Mouse (Mus musculus) midbrain, postnatal 0 days (tissue): ENCODE measurements at regions not wholly inside any gene's neighbourhood (a gene's known extent, or its start where the extent isn't known, plus 50 kb on each side); places are given as distances from the start of the nearest gene placed in this dataset.

Experiments used
- ATAC-seq: fragments of 200-750 bp; cut with Nextera tagmentation; 2 replicates; pipeline ENCODE4 v1.8.0; 2017; ENCODE audit warnings: moderate number of reproducible peaks, mild to moderate bottlenecking, moderate TSS enrichment, moderate library complexity; ENCODE audit not compliant: low FRiP score
- DNase-seq: peaks from one replicate; pipeline ENCODE4 v3.0.0-alpha.2; 2015; ENCODE audit warnings: low spot score
- H3K27ac ChIP-seq: fragments of 300-500 bp; sonication (generic); 2 replicates; pipeline ENCODE4 v1.5.1; 2014; ENCODE audit warnings: low read depth, mild to moderate bottlenecking, low read length, mixed read lengths
- H3K27me3 ChIP-seq: fragments of 300-500 bp; sonication (generic); 2 replicates; pipeline ENCODE4 v1.6.1; 2014; ENCODE audit warnings: low read length, control low read depth, mixed read lengths; ENCODE audit not compliant: insufficient read depth
- H3K36me3 ChIP-seq: fragments of 300-500 bp; sonication (generic); 2 replicates; pipeline ENCODE4 v1.6.1; 2014; ENCODE audit warnings: low read length, control low read depth, mixed read lengths; ENCODE audit not compliant: insufficient read depth
- H3K4me1 ChIP-seq: fragments of 300-500 bp; sonication (generic); 2 replicates; pipeline ENCODE4 v1.6.1; 2014; ENCODE audit warnings: mild to moderate bottlenecking, control low read depth, antibody characterized with exemption, low read length, mixed read lengths; ENCODE audit not compliant: insufficient read depth
- H3K4me2 ChIP-seq: fragments of 300-500 bp; sonication (generic); 2 replicates; pipeline ENCODE4 v1.6.1; 2014; ENCODE audit warnings: low read depth, mild to moderate bottlenecking, low read length, mixed read lengths; ENCODE audit not compliant: poor library complexity, severe bottlenecking
- H3K4me3 ChIP-seq: fragments of 300-500 bp; sonication (generic); 2 replicates; pipeline ENCODE4 v1.5.1; 2014; ENCODE audit warnings: low read depth, mild to moderate bottlenecking, low read length, moderate library complexity
- H3K9ac ChIP-seq: fragments of 300-500 bp; sonication (generic); replicated peaks from 2 replicates; pipeline ENCODE4 v1.6.1; 2014; ENCODE audit warnings: mild to moderate bottlenecking, low read length, moderate library complexity, mixed read lengths; ENCODE audit not compliant: poor library complexity, severe bottlenecking
- H3K9me3 ChIP-seq: fragments of 300-500 bp; sonication (generic); 2 replicates; pipeline ENCODE4 v1.6.1; 2016; ENCODE audit warnings: low read length, control low read depth
- CTCF ChIP-seq: IDR thresholded peaks from 2 replicates; pipeline ENCODE4 v1.5.1; 2016; ENCODE audit warnings: antibody characterized with exemption, mild to moderate bottlenecking
- WGBS: fragments of 180-500 bp; shearing (Covaris S2); extraction: QIAGEN DNeasy Blood & Tissue Kit; methylation state at CpG from one replicate; pipeline ENCODE4 v1.1.7; 2014; 5-methylcytosine and 5-hydroxymethylcytosine counted together

DNA sequence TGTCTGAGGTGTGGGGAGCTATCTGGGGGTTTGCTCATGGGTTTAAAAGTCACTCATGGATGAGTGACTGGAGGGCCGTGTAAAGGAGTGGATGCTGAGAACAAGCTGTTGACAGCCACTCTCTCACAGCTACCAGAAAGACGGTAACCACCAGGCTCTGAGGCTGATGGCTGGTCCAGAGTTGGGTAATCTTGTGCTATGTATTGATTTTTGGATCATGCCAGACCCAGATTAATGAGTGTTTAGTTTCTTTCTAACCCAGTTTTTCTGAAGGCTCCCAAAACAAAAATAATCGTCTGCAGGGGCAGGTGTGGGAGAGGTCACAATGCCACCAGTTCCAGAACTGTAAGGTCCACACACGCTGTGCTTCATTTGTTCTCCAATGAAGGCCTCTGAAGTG, 144.9 kb downstream of the Gadd45g start:
- DNase-seq (no peak), ATAC-seq (no peak)
- Histone ChIP-seq H3K27ac (no peak overlapping the region), H3K9ac (no peak overlapping the region), H3K27me3 (no peaks in the 10 kb centered on the region), H3K36me3 (no peaks in the 10 kb centered on the region), H3K4me3 (no peak overlapping the region), H3K4me1 (no peaks in the 10 kb centered on the region), H3K9me3 (no peaks in the 10 kb centered on the region), H3K4me2 (no peak overlapping the region)
- TF ChIP-seq CTCF: no peak
- 90% methylated on average over 4 of the region's 4 CpGs for WGBS

- 91% methylated on average over 6 of the region's 6 CpGs for WGBS
- no peaks in the 10 kb centered on the region for H3K9me3 ChIP-seq
- H3K36me3 ChIP-seq: no peaks in the 10 kb centered on the region
- ATAC-seq (no peak), DNase-seq (no peak)
- H3K27ac ChIP-seq: no peak overlapping the region
- TF ChIP-seq CTCF: no peak
- H3K4me1 ChIP-seq: no peaks in the 10 kb centered on the region
- H3K4me3 ChIP-seq: no peak overlapping the region
- H3K4me2 ChIP-seq: no peak overlapping the region
- no peak overlapping the region for H3K9ac ChIP-seq
- no peaks in the 10 kb centered on the region for H3K27me3 ChIP-seq
These were observed 146.4 kb downstream of the Gadd45g start for GRCm38 (mm10) chr13:51992878-51993277.

- Histone ChIP-seq H3K9ac (no peak overlapping the region), H3K36me3 (no peaks in the 10 kb centered on the region), H3K4me2 (no peak overlapping the region), H3K9me3 (no peaks in the 10 kb centered on the region), H3K27ac (no peak overlapping the region), H3K4me3 (no peak overlapping the region), H3K27me3 (no peaks in the 10 kb centered on the region), H3K4me1 (no peaks in the 10 kb centered on the region)
- DNase-seq (no peak), ATAC-seq (no peak)
- 79% methylated on average over 4 of the region's 4 CpGs for WGBS
- TF ChIP-seq CTCF: no peak
These were observed 149.7 kb downstream of the Gadd45g start for GRCm38 (mm10) chr13:51996163-51996562.

DNA sequence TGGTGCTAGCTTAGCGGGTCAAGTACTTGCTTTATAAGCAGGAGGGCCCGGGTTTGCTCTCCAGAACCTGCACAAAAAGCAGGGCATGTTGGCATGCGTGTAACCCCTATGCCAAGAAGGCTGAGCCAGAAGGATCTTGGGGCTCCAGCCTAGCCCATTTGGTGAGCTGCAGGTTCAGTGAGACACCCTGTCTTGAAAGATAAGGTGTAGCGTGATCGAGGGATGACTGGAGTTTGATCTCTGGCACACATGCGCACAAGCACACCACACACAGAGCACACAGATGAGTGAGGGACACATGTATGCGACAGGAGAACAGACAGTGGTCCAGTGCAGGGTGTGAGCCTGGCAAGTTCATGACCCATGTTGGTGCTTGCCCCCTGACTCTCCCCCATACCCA, 152.1 kb downstream of the Gadd45g start:
- no peak for DNase-seq
- no peak overlapping the region for H3K4me3 ChIP-seq
- no peak for TF ChIP-seq CTCF
- no peaks in the 10 kb centered on the region for H3K4me1 ChIP-seq
- H3K4me2 ChIP-seq: no peak overlapping the region
- no peak overlapping the region for H3K27ac ChIP-seq
- no peaks in the 10 kb centered on the region for H3K27me3 ChIP-seq
- H3K9me3 ChIP-seq: no peaks in the 10 kb centered on the region
- 96% methylated on average over 7 of the region's 7 CpGs for WGBS
- no peak for ATAC-seq
- no peak overlapping the region for H3K9ac ChIP-seq
- H3K36me3 ChIP-seq: no peaks in the 10 kb centered on the region

DNA sequence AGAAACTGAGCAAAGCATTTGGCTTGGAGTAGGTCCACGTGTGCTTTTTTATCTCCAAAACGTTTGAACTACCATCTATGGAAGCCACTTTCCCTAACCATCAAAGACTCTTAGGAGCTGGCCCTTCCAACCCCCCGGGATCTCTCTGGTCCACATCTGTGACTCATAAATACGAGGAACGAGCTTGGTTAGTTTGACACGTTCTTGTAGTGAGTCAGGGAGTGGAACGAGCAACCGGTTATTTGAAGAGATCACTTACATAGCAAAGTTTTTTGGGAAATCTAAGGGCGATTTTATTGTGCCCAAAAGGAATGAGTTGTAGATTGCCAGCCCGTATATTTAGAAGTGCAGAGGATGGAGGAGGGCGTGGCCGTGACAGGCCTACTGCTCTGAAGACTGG, 155.3 kb downstream of the Gadd45g start:
- H3K4me2 ChIP-seq: no peak overlapping the region
- H3K9me3 ChIP-seq: no peaks in the 10 kb centered on the region
- TF ChIP-seq CTCF: no peak
- H3K36me3 ChIP-seq: no peaks in the 10 kb centered on the region
- 84% methylated on average over 12 of the region's 12 CpGs for WGBS
- no peak overlapping the region for H3K27ac ChIP-seq
- H3K4me1 ChIP-seq: no peaks in the 10 kb centered on the region
- no peak overlapping the region for H3K9ac ChIP-seq
- no peaks in the 10 kb centered on the region for H3K27me3 ChIP-seq
- ATAC-seq (no peak), DNase-seq (no peak)
- H3K4me3 ChIP-seq: no peak overlapping the region

GRCm38 (mm10) chr13:52003946-52004539, 157.6 kb downstream of the Gadd45g start:
- no peaks in the 10 kb centered on the region; the same call in 1 of the 2 replicates for H3K27me3 ChIP-seq
- ATAC-seq (no peak), DNase-seq (no peak)
- H3K36me3 ChIP-seq: no peaks in the 10 kb centered on the region
- no peak for TF ChIP-seq CTCF
- no peak overlapping the region for H3K4me2 ChIP-seq
- WGBS: 88% methylated on average over 5 of the region's 5 CpGs
- H3K9me3 ChIP-seq: no peaks in the 10 kb centered on the region
- no peak overlapping the region for H3K9ac ChIP-seq
- H3K27ac ChIP-seq: no peak overlapping the region
- no peak overlapping the region for H3K4me3 ChIP-seq
- H3K4me1 ChIP-seq: no peaks in the 10 kb centered on the region
